Mouse (Mus musculus): Measurements from ENCODE around the gene Hoxa3.

The Hoxa3 gene

GRCm38 (mm10) chr6:52152226-52153193 is 60.6 kb downstream of the Hoxa3 start:
- DNase-seq = no peak

GRCm38 (mm10) chr6:52151571-52151970 is 61.6 kb downstream of the Hoxa3 start:
- no peak for DNase-seq

- no peak for DNase-seq
Observed at GRCm38 (mm10) chr6:52150401-52150966, 62.7 kb downstream of the Hoxa3 start.

- no peak for DNase-seq
Observed at GRCm38 (mm10) chr6:52139115-52139514, 74.0 kb downstream of the Hoxa3 start.

GRCm38 (mm10) chr6:52138576-52138975 is 74.6 kb downstream of the Hoxa3 start:
- no peak for DNase-seq

- DNase-seq = no peak
Observed at GRCm38 (mm10) chr6:52137841-52138535, 75.1 kb downstream of the Hoxa3 start.

- DNase-seq = no peak
Observed at GRCm38 (mm10) chr6:52123673-52124072, 89.5 kb downstream of the Hoxa3 start.

- no peak for DNase-seq
Observed at GRCm38 (mm10) chr6:52121173-52121572, 92.0 kb downstream of the Hoxa3 start.
